Mouse (Mus musculus): Measurements from ENCODE around the gene Fsd1. TPM values are rescaled to one million over a fixed set of nuclear protein-coding genes. Genes with fewer than 3 reads are reported as not detected.
A peak's percentile ranks its signal among the peaks of the same experiment; 100 is the strongest.

The Fsd1 gene
- total RNA-seq, 4 experiments from 2014 or later: 68.1 to 83.4 (median 76.2) TPM

GRCm38 (mm10) chr17:56009088-56009961 lies 23.0 kb downstream of the Fsd1 start:
- peak; percentile 88 for DNase-seq (ENCODE audit: low spot score in 2 of 2)

GRCm38 (mm10) chr17:56009962-56010240 lies 23.6 kb downstream of the Fsd1 start:
- DNase-seq (ENCODE audit: low spot score in 2 of 2): no peak

GRCm38 (mm10) chr17:56010255-56010654 lies 23.9 kb downstream of the Fsd1 start:
- DNase-seq (ENCODE audit: low spot score in 2 of 2): peak in 1 of 2 experiments; percentile 18

GRCm38 (mm10) chr17:56010681-56011080 lies 24.4 kb downstream of the Fsd1 start:
- peak; percentile 51 to 77 for DNase-seq (ENCODE audit: low spot score in 2 of 2)

- no peak for DNase-seq (ENCODE audit: low spot score in 2 of 2)
These were observed 25.1 kb downstream of the Fsd1 start for GRCm38 (mm10) chr17:56011441-56011840.

GRCm38 (mm10) chr17:56015293-56015692 lies 29.0 kb downstream of the Fsd1 start:
- DNase-seq (ENCODE audit: low spot score in 2 of 2): peak in 1 of 2 experiments; percentile 17

- DNase-seq (ENCODE audit: low spot score in 2 of 2): peak in 1 of 2 experiments; percentile 11
These were observed 30.1 kb downstream of the Fsd1 start for GRCm38 (mm10) chr17:56016382-56016781.

GRCm38 (mm10) chr17:56016793-56017785 lies 30.8 kb downstream of the Fsd1 start:
- DNase-seq (ENCODE audit: low spot score in 2 of 2): peak in 1 of 2 experiments; percentile 39

- peak in 1 of 2 experiments; percentile 20 for DNase-seq (ENCODE audit: low spot score in 2 of 2)
These were observed 31.5 kb downstream of the Fsd1 start for GRCm38 (mm10) chr17:56017848-56018247.

GRCm38 (mm10) chr17:56018347-56019131 lies 32.2 kb downstream of the Fsd1 start:
- peak in 1 of 2 experiments; percentile 58 for DNase-seq (ENCODE audit: low spot score in 2 of 2)

- DNase-seq (ENCODE audit: low spot score in 2 of 2): peak in 1 of 2 experiments; percentile 31
These were observed 34.2 kb downstream of the Fsd1 start for GRCm38 (mm10) chr17:56020400-56021084.

- peak; percentile 76 to 80 for DNase-seq (ENCODE audit: low spot score in 2 of 2)
These were observed 35.0 kb downstream of the Fsd1 start for GRCm38 (mm10) chr17:56021161-56021910.

GRCm38 (mm10) chr17:56022131-56022988 lies 36.1 kb downstream of the Fsd1 start:
- DNase-seq (ENCODE audit: low spot score in 2 of 2): no peak

- no peak for DNase-seq (ENCODE audit: low spot score in 2 of 2)
These were observed 36.6 kb downstream of the Fsd1 start for GRCm38 (mm10) chr17:56022989-56023290.

- DNase-seq (ENCODE audit: low spot score in 2 of 2): no peak
These were observed 37.1 kb downstream of the Fsd1 start for GRCm38 (mm10) chr17:56023386-56023785.

- no peak for DNase-seq (ENCODE audit: low spot score in 2 of 2)
These were observed 38.2 kb downstream of the Fsd1 start for GRCm38 (mm10) chr17:56024476-56024875.

- no peak for DNase-seq (ENCODE audit: low spot score in 2 of 2)
These were observed 38.6 kb downstream of the Fsd1 start for GRCm38 (mm10) chr17:56024931-56025330.

- DNase-seq (ENCODE audit: low spot score in 2 of 2): no peak
These were observed 40.0 kb downstream of the Fsd1 start for GRCm38 (mm10) chr17:56026303-56026702.

- no peak for DNase-seq (ENCODE audit: low spot score in 2 of 2)
These were observed 40.6 kb downstream of the Fsd1 start for GRCm38 (mm10) chr17:56026881-56027280.

Data from layer of hippocampus, adult 8-10 months (tissue).